Mouse (Mus musculus) liver, embryonic 13.5 days (tissue): Measurements from ENCODE around the gene Sgk2. TPM values are rescaled to one million over a fixed set of nuclear protein-coding genes. Genes with fewer than 3 reads are reported as not detected.
"Not testable (repeated sequence)": the region's sequence is repeated elsewhere in the genome, so short reads cannot be mapped to it uniquely, and the experiment has no call there.

Experiments used
- ATAC-seq: fragments of 200-750 bp; cut with Nextera tagmentation; 2 replicates; pipeline ENCODE4 v1.8.0; 2017; ENCODE audit warnings: low read depth, mild to moderate bottlenecking, moderate number of reproducible peaks, moderate library complexity
- DNase-seq: peaks from one replicate; pipeline ENCODE4 v3.0.0; 2022
- H3K27ac ChIP-seq: fragments of 300-500 bp; sonication (generic); 2 replicates; pipeline ENCODE4 v1.5.1; 2015; ENCODE audit warnings: moderate library complexity, mild to moderate bottlenecking, inconsistent platforms
- H3K27me3 ChIP-seq: fragments of 300-500 bp; sonication (generic); 2 replicates; pipeline ENCODE4 v1.6.1; 2015; ENCODE audit warnings: mild to moderate bottlenecking, inconsistent platforms
- H3K36me3 ChIP-seq: fragments of 300-500 bp; sonication (generic); 2 replicates; pipeline ENCODE4 v1.6.1; 2015; ENCODE audit warnings: mild to moderate bottlenecking, inconsistent platforms
- H3K4me1 ChIP-seq: fragments of 300-500 bp; sonication (generic); replicated peaks from 2 replicates; pipeline ENCODE4 v1.6.1; 2015; ENCODE audit warnings: inconsistent platforms
- H3K4me2 ChIP-seq: fragments of 300-500 bp; sonication (generic); 2 replicates; pipeline ENCODE4 v1.6.1; 2015; ENCODE audit warnings: inconsistent platforms, mild to moderate bottlenecking, moderate library complexity
- H3K4me3 ChIP-seq: fragments of 300-500 bp; sonication (generic); replicated peaks from 2 replicates; pipeline ENCODE4 v1.5.1; 2015; ENCODE audit warnings: mild to moderate bottlenecking, inconsistent platforms
- H3K9ac ChIP-seq: fragments of 300-500 bp; sonication (generic); 2 replicates; pipeline ENCODE4 v1.6.1; 2015; ENCODE audit warnings: mild to moderate bottlenecking, inconsistent platforms
- H3K9me3 ChIP-seq: fragments of 300-500 bp; sonication (generic); replicated peaks from 2 replicates; pipeline ENCODE4 v1.6.1; 2016; ENCODE audit warnings: inconsistent platforms
- WGBS: fragments of 180-500 bp; shearing (Covaris S2); methylation state at CpG from one replicate; pipeline ENCODE4 v1.1.7; 2015; ENCODE audit not compliant: insufficient replicate concordance; 5-methylcytosine and 5-hydroxymethylcytosine counted together
- polyA plus RNA-seq: library from polyadenylated mRNA; unstranded; fragments of >200 nt; fragmentation: Nextera tagmentation; extraction: Ambion mirVana; gene quantifications from 2 replicates; pipeline ENCODE4 v1.2.1, GENCODE M21; 2015

The Sgk2 gene
- polyA plus RNA-seq, 1 experiment from 2014 or later: 2.7 TPM

DNA sequence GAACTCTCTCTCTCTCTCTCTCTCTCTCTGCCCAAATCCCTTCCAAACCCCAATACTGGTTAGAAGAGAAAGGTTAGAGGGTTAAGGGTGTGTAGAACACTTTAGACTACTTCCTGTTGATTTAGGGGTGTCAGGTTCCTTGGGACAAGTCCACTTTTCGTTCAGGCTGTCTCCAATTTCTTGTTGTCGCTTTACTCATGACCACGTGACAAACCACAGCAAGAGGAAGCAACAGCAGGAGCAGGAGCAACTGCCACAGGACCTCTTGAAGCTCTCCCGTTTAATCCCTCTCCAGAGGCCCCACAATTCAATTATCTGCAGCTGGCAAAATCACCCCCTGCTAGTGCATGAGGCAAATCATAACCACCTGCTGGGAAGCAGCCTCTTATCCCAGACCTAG lies 45.5 kb downstream of the Sgk2 start:
- no peaks in the 10 kb centered on the region for H3K4me1 ChIP-seq
- no peak overlapping the region for H3K4me3 ChIP-seq
- no peak overlapping the region for H3K4me2 ChIP-seq
- H3K27ac ChIP-seq: no peak overlapping the region
- WGBS: 40% methylated on average over 4 of the region's 4 CpGs
- ATAC-seq (no peak), DNase-seq (no peak)
- no peaks in the 10 kb centered on the region for H3K9me3 ChIP-seq
- H3K36me3 ChIP-seq: peaks cover 71% of the 10 kb centered on the region
- no peak overlapping the region for H3K9ac ChIP-seq
- H3K27me3 ChIP-seq: no peaks in the 10 kb centered on the region

DNA sequence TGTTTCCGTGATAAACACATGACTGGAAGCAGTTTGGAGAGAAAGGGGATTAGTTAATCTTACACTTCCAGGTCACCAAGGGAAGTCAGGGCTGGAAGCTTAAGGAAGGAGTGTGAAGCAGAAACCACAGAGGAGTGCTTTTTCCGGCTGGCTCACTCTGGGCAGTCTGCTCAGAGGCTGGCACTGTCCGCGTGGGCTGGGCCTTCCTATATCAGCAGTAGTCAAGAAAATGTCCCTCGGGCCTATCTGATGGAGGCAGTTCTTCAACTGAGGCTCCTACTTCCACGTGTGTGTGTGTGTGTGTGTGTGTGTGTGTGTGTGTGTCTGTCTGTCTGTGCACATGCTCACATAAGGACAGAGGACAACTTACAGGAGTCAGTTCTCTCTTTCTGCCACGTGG lies 52.8 kb downstream of the Sgk2 start:
- Histone ChIP-seq H3K4me1 (no peaks in the 10 kb centered on the region), H3K9me3 (no peaks in the 10 kb centered on the region), H3K9ac (no peak overlapping the region), H3K4me2 (no peak overlapping the region), H3K36me3 (peaks cover 76% of the 10 kb centered on the region), H3K27me3 (no peaks in the 10 kb centered on the region), H3K4me3 (no peak overlapping the region), H3K27ac (no peak overlapping the region)
- ATAC-seq (peak; percentile 53; the same call in 1 of the 2 replicates), DNase-seq (no peak)
- 55% methylated on average over 7 of the region's 7 CpGs for WGBS

DNA sequence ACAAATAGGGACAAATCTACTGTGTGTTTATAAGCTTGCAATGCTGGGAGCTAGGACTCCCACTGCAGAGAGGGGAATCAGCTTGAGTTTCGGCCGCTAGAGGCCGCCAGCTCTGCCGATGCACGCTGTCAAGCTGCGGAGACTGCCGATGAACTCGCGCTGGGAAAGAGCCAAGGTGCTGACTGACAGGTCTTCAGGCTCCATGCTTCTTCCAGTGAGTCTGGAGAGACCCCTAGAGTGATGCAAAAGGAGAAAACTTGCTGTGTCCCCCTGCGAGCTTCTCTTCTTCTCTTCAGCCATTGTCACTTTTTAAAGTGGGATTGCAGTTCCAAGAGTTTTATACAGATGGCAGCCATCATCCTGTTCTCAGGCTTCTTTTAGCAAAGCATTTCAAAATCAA lies 61.0 kb downstream of the Sgk2 start:
- H3K36me3 ChIP-seq: peaks cover 34% of the 10 kb centered on the region
- peak overlapping the region; percentile 43 for H3K4me2 ChIP-seq
- no peak overlapping the region; the same call in 1 of the 2 replicates for H3K4me3 ChIP-seq
- H3K9me3 ChIP-seq: no peaks in the 10 kb centered on the region
- H3K4me1 ChIP-seq: peaks cover 12% of the 10 kb centered on the region
- no peaks in the 10 kb centered on the region for H3K27me3 ChIP-seq
- 2% methylated on average over 10 of the region's 10 CpGs for WGBS
- no peak overlapping the region for H3K9ac ChIP-seq
- peak; percentile 17 for DNase-seq
- ATAC-seq: peak; percentile 72
- H3K27ac ChIP-seq: no peak overlapping the region

DNA sequence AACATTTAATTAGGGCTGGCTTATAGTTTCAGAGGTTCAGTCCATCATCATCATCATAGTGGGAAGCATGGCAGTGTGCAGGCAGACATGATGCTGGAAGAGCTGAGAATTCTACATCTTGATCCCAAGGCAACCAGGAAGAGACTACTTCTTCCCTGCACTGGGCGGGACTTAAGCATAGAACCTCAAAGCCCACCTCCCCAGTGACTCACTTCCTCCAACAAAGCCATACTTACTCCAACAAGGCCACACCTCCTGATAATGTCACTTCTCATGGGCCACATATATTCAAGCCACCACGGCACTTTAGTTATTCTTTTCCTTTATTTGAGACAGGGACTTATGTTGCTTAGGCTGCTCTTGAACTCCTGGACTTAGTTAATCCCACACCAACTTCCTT lies 62.0 kb downstream of the Sgk2 start:
- 78% methylated on average over 2 of the region's 2 CpGs for whole genome bisulfite sequencing
- H3K36me3 ChIP-seq: peaks cover 25% of the 10 kb centered on the region
- DNase-seq (no peak), ATAC-seq (no peak)
- H3K27ac ChIP-seq: no peak overlapping the region
- H3K9ac ChIP-seq: no peak overlapping the region
- no peak overlapping the region for H3K4me2 ChIP-seq
- H3K27me3 ChIP-seq: no peaks in the 10 kb centered on the region
- H3K4me3 ChIP-seq: no peak overlapping the region
- H3K4me1 ChIP-seq: peaks cover 21% of the 10 kb centered on the region
- no peaks in the 10 kb centered on the region for H3K9me3 ChIP-seq

DNA sequence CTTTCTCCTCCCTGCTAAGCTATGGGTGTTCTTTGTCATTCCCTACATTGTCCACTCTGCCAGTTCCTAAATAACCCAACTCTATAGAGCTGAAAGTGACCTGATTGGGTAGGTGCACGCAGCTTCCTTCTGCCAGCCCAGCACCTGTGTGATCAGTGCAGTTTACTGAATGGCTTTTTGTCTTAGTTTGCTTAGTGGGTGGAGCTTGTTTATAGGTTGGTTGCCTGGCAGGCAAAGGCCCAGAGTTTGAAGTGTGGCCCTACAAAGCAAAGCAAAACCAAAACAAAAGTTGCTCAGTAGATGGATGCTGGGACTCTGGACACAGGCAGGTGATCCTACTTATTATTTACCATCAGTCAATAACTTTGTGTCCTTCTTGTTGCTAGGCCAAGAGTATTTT lies 64.6 kb downstream of the Sgk2 start:
- DNase-seq (no peak), ATAC-seq (no peak)
- Histone ChIP-seq H3K4me1 (peaks cover 39% of the 10 kb centered on the region), H3K27ac (no peak overlapping the region), H3K9ac (no peak overlapping the region), H3K4me3 (no peak overlapping the region), H3K27me3 (no peaks in the 10 kb centered on the region), H3K36me3 (peaks cover 4% of the 10 kb centered on the region), H3K4me2 (no peak overlapping the region), H3K9me3 (no peaks in the 10 kb centered on the region)
- WGBS: 70% methylated on average over 1 of the region's 1 CpGs

DNA sequence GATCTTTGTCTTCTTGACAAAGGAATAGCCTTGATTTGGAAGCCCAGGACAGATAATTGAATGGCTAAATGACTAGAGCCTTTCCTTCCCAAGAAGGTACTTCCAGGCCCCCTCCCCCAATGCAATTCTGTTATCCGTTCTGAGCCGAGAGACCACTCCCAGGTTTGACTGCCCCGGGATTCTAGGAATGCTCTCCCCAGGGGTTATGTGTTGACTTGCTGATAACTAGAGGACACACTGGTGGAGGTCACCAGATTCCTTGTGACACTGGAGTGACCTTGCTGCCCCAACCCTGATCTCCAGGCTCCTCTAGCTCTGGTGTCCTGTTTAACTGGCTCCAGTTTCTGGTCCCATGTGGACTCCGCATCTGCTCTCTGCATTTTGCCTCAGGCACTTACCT lies 65.0 kb downstream of the Sgk2 start:
- Histone ChIP-seq H3K27ac (no peak overlapping the region), H3K36me3 (peaks cover 1% of the 10 kb centered on the region; the same call in 1 of the 2 replicates), H3K4me2 (no peak overlapping the region), H3K9me3 (no peaks in the 10 kb centered on the region), H3K4me1 (peaks cover 43% of the 10 kb centered on the region), H3K9ac (no peak overlapping the region), H3K27me3 (no peaks in the 10 kb centered on the region), H3K4me3 (no peak overlapping the region)
- no peak for ATAC-seq
- WGBS: 56% methylated on average over 4 of the region's 4 CpGs
- no peak for DNase-seq

DNA sequence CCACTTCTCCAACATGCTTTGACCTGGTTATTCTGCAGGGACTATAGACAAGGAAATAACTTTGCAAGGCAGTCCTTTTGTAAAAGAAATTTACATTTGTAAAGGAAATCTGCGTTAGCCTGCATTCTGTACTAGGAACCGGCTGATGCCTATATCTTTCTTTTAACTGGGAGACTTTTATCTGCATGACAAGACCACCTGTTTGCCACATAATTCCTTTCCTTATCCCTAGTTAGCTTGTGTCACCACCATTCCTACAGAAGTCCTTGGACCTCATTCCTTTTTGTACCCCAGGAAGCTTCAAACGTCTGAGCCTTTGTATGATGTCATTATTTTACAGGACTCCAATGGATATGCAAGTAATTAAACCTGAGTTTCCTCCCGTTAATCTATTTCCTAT lies 65.7 kb downstream of the Sgk2 start:
- Histone ChIP-seq H3K4me2 (no peak overlapping the region), H3K27ac (no peak overlapping the region), H3K9ac (no peak overlapping the region), H3K4me1 (peaks cover 49% of the 10 kb centered on the region), H3K9me3 (no peaks in the 10 kb centered on the region), H3K4me3 (no peak overlapping the region), H3K27me3 (no peaks in the 10 kb centered on the region), H3K36me3 (peaks cover 6% of the 10 kb centered on the region; the same call in 1 of the 2 replicates)
- WGBS: 72% methylated on average over 4 of the region's 4 CpGs
- DNase-seq (no peak), ATAC-seq (no peak)

DNA sequence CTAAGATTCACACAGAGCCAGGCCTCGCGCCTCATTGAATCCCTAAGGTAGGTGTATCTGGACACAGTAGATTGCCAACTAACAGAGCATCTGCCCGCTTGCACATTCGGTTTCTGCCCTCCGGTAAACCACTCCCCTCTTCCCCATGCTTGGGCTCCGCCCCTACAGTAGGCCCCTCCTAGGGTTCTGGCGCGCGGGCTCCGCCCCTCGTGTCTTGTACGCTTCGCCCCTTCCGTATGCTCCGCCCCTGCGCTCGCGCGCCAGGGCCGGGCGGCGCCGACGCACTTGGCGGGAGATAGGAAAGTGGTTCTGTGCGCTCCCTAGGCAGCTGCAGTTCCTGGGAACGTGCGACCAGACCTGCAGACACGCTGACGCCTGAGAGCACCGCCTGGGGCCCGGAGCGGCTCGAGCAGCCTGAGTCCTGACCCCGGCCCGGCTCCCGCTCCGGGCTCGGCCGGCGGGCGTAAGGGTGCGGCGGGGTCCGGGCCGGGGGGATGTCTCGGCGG lies 67.3 kb downstream of the Sgk2 start, which contains the start of gene Mybl2:
Gene Mybl2 (plus strand): TSS at position 353 of the 506 bp plus-strand sequence.
- peaks cover 21% of the 10 kb centered on the region for H3K36me3 ChIP-seq
- under 1% methylated on average over 48 of the region's 48 CpGs for whole genome bisulfite sequencing
- DNase-seq (peak; percentile 99), ATAC-seq (peak; percentile 97)
- peak within 1 kb of the TSS; percentile 99 for H3K4me2 ChIP-seq
- H3K9ac ChIP-seq: peak within 1 kb of the TSS; percentile 94
- H3K4me1 ChIP-seq: peaks cover 62% of the 10 kb centered on the region
- no peaks in the 10 kb centered on the region for H3K9me3 ChIP-seq
- H3K4me3 ChIP-seq: peak within 1 kb of the TSS; percentile 94
- peak within 1 kb of the TSS; percentile 86 for H3K27ac ChIP-seq
- no peaks in the 10 kb centered on the region for H3K27me3 ChIP-seq

DNA sequence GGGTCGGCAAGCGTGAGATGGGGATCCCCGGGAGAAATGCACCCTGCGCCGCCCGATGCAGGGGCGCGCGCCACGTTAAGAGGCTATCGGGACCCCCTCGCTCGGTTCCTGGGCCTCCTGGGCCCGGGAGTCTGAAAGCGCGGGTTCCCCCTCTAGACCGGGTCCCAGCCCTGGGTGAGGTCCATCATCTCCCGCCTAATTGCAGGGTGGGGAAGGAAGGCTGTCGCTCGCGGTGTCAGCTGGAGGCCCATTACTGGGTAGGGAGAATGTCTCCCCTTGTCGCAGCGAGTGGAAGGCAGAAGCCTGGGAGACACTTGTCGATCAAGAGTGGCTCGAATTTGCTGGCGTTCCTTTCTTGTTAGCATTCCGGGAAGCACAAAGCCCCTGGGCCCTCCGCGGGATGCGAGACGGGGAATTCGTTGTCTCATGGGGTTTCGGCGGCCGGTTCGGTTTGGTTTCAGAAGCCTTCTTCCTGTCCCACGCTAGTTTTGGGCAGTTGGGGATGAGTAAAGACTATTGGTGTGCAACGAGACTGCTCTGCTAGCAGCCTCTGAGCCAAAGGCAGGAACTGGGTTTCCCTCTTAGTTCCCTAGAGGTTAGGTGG lies 67.9 kb downstream of the Sgk2 start:
- H3K36me3 ChIP-seq: peaks cover 27% of the 10 kb centered on the region
- no peaks in the 10 kb centered on the region for H3K27me3 ChIP-seq
- H3K4me2 ChIP-seq: peak overlapping the region; percentile 99
- peak overlapping the region; percentile 86 for H3K27ac ChIP-seq
- H3K9me3 ChIP-seq: no peaks in the 10 kb centered on the region
- peak overlapping the region; percentile 94 for H3K9ac ChIP-seq
- ATAC-seq (peak; percentile 57), DNase-seq (peak; percentile 26)
- H3K4me3 ChIP-seq: peak overlapping the region; percentile 94
- H3K4me1 ChIP-seq: peaks cover 68% of the 10 kb centered on the region
- 0% methylated on average over 38 of the region's 38 CpGs for WGBS

DNA sequence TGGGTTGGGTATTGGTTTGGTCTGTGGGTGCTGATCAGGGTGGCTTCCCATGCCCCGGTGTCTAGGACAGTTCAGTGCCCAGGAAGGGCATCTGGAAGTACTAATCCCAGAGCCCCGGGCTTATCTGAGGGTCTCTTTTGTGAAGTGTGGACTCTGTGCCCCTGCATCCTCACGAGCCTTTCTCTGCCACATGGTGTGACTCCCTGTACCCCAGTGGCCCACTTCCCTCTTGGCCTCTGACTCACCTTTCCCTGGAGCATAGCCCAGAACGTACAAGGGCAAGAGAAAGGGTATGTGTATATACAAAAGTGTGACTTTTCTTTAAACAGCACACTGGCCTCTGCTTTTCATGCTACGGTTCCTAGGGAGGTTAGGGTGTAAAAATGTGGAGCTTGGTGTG lies 68.6 kb downstream of the Sgk2 start:
- no peak for DNase-seq
- ATAC-seq: no peak
- H3K36me3 ChIP-seq: peaks cover 33% of the 10 kb centered on the region
- no peaks in the 10 kb centered on the region for H3K27me3 ChIP-seq
- H3K27ac ChIP-seq: 0 out of 2 replicates have a peak overlapping the region, but pooled peaks have one; percentile 48
- peak overlapping the region; percentile 99 for H3K4me2 ChIP-seq
- H3K9me3 ChIP-seq: no peaks in the 10 kb centered on the region
- WGBS: 21% methylated on average over 5 of the region's 5 CpGs
- H3K9ac ChIP-seq: peak overlapping the region; percentile 94
- H3K4me1 ChIP-seq: peaks cover 74% of the 10 kb centered on the region
- peak overlapping the region; percentile 94 for H3K4me3 ChIP-seq

DNA sequence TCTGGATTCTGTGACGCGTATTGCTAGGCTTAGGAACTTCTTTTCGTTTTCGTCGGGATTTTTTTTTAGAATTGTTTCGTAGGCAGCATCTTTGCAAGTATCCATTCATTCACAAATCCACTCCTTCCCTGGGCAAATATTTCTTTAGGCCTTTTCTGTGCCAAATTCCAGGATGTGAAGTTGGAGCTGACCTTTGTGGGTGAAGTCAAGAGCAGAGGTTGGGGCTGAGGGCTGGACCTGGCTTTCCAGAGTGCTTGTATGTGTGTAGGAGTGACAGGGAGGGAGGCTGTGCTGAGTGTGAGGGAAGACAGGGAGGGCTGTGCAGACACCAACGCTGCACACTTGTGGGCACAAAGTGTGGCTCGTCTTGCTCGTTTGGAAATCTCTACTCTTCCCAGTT lies 69.5 kb downstream of the Sgk2 start:
- Histone ChIP-seq H3K9ac (peak overlapping the region; percentile 94), H3K4me1 (peaks cover 80% of the 10 kb centered on the region), H3K36me3 (peaks cover 41% of the 10 kb centered on the region), H3K9me3 (no peaks in the 10 kb centered on the region), H3K27ac (peak overlapping the region; percentile 48; the same call in 1 of the 2 replicates), H3K27me3 (no peaks in the 10 kb centered on the region), H3K4me3 (peak overlapping the region; percentile 94), H3K4me2 (peak overlapping the region; percentile 99)
- DNase-seq (no peak), ATAC-seq (no peak)
- 83% methylated on average over 9 of the region's 9 CpGs for WGBS

DNA sequence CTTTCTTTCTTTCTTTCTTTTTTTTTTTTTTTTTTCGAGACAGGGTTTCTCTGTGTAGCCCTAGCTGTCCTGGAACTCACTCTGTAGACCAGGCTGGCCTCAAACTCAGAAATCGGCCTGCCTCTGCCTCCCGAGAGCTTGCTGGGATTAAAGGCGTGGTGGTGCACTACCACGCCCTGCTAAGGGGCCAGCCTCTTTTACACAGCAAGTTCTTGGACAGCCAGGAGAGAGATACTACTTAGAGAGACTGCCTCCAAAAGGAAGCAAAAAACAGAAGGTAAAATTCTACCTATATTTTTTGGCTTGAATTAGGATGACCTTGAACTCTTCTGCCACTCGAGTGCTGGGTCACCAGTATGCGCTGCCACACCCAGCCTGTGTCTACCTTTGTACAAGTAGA lies 71.9 kb downstream of the Sgk2 start:
- H3K9me3 ChIP-seq, H3K27ac ChIP-seq, H3K9ac ChIP-seq, ATAC-seq, DNase-seq, H3K4me3 ChIP-seq, H3K27me3 ChIP-seq: not testable (repeated sequence)
- H3K4me1 ChIP-seq: peaks cover 65% of the 10 kb centered on the region
- H3K36me3 ChIP-seq: peaks cover 65% of the 10 kb centered on the region
- H3K4me2 ChIP-seq: peak overlapping the region; percentile 17; the same call in 1 of the 2 replicates
- 79% methylated on average over 7 of the region's 7 CpGs for WGBS
